Mouse (Mus musculus): ENCODE measurements at regions not wholly inside any gene's neighbourhood (a gene's known extent, or its start where the extent isn't known, plus 50 kb on each side); places are given as distances from the start of the nearest gene placed in this dataset.
"Not testable (repeated sequence)": the region's sequence is repeated elsewhere in the genome, so short reads cannot be mapped to it uniquely, and the experiment has no call there.

DNA sequence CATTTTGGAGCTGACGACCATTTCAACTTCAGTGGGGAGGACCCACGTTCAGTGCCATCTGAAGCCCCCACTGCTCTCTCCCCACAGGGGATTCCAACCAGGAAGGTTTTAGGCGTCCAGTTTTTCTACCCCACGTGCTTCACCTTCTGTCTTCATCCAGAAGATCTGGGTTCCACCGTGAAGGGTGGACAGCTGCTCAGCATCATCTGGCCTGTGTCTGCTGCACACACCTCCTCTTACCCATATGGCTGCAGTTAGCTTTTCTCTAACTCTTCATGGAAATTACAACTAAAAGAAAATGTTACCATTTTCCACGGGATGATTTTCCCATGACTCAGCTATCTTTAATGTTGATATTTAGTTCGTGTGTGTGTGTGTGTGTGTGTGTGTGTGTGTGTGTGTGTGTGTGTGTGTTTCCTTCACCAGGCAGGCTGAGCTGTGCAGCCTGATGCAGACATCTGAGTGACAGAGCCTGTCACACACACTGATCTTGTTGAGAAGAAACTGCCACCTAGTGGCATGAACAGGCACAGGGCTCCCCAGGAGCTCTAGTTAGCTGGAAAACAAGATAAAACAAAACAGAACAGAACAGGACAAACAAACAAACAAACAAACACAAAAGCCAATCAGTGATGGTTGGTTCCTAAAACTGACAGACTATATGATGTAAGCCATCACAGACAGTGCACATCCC, 107.5 kb upstream of the Rasgrp1 start:
- no peak for DNase-seq

DNA sequence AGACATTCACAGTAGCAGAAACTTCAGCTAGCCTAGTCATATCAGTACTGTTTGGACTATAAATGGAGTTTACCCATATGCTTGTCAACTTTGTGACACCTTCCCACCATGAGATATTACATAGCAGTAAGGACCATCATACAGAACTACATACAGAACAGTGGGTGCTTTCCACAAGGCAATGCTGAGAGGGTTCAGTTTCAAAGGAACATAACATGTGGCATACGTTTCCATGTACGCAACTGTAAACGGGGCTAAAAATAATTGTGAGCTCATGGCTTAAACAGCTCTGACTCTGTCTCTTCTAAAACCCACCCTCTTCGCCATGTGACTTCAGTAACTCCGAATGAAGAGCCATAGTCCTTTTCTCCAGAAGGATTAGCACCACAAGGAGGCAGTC, 109.0 kb upstream of the Rasgrp1 start:
- no peak for DNase-seq

DNA sequence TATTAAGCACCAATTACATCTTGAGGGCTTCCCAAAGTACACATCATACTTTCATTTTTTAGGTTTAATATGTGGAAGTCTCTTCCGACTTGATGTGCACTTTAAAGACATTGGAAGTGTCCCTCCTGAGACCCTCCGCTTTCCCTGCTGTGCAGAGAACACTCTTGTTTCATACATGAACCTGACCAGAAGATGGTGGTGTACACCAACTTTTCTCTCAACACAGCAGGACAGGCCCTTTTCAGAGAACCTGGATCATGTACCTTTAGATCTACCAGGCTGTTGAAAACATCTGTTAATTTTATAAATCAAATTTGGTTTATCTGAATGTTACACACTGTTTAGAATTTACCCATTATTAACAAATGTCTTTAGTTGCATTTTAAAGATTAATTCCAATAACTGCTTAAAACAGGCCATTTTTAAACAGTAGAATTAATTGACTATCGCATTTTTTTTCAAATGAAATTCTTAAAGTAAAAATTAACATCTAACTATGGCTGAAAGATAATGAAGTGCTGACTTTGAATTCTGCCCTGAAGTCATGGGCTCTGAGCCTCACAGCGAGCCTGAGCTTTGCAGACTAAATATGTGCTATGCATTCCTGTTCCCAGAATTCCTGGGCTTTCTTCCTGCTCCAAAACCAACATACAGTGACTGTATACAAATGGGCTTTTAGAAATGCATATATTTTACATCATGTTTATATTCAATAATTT, 112.4 kb upstream of the Rasgrp1 start:
- DNase-seq = no peak

DNA sequence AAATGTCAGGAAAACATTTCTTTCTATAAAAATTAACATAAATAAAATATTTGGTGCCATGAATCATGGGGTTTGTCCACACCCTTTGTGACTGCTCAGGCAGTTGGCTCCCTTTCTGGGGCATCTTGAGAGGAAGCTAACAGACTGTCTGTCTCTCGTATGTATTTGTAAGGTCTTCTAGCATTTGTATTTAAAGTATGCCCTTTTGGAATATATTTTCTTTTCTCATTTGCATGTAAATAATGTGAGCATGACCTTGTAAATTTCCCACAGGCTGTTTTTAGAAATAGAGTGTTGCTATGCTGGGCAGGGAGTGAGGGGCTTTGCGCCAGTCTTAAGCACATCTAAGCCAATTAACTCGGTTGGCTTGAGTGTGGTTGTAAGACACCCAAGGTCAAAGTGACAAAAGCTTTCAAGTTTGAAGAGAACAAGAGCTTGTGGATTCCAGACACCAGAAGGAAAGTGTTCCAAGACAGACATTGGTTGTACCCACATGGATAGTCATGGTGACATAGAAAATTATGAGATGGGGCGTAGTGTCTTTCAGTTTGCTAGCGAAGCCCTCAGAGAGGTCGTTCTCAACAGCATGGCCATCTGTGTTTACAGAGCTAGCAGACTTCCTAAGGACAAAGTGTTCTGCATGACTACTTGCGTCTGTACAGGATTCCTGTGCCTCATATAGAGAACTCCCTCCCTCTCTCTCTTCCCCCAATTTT, 113.1 kb upstream of the Rasgrp1 start:
- DNase-seq = no peak

DNA sequence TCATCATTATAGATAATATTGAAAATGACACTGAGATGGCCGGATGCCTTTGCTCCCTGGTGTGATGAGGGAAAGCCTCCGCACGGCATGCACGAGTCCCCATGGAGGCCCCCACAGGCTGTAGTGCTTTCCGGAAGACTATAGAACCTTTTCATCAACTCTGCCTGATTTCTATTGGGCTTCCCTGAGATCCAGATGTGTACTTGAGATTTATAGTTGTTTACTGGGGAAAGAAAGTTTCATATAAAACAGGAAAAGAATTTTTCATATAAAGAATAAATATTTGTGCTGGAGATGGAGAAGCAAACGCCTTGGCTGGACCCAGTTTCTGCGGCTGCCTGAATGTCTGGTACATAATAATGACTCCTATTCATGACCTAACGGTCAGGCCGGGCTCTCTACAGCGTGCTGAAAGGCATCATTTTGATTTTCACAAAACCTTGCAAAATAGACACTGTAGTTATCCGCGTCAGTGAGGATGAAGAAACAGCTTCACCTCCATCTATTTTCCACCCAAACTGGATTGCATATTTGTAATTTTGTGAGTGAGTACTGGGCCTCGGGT, 113.7 kb upstream of the Rasgrp1 start:
- DNase-seq = no peak

DNA sequence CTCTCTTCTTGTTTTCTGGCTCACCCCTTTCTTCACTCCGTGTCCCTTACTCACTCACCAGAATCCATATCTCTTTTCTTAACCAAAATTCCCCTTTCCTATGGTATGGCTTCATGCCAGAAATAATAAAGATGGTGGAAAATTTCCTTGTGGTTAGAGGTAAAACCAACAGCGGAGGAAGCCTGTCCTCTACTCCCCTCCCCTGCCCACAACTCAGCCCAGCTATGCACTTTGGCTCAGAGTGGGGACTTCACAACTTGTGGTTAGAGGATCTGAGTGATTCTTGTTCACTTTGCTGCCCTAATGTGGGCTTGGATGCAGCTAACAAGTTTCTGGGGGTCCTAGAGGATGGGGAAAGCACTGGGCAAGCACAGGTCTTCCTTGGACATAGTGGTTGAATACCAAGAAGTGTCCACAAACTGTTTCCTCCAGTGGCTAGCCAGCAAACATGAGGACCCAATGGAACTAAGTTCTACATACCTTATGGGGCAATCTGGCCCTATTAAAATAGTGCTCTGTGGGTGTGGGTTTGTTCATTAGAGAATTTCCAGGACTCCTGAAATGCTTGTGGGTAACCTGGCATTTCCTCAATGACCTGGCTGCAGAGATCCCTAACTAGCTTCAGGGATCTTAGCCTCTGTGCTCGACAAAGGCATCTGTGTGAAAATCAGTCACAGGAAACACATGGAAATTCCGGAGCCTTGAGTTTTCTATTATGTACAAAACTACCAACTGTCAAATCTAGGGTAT, 118.9 kb upstream of the Rasgrp1 start:
- DNase-seq = no peak

DNA sequence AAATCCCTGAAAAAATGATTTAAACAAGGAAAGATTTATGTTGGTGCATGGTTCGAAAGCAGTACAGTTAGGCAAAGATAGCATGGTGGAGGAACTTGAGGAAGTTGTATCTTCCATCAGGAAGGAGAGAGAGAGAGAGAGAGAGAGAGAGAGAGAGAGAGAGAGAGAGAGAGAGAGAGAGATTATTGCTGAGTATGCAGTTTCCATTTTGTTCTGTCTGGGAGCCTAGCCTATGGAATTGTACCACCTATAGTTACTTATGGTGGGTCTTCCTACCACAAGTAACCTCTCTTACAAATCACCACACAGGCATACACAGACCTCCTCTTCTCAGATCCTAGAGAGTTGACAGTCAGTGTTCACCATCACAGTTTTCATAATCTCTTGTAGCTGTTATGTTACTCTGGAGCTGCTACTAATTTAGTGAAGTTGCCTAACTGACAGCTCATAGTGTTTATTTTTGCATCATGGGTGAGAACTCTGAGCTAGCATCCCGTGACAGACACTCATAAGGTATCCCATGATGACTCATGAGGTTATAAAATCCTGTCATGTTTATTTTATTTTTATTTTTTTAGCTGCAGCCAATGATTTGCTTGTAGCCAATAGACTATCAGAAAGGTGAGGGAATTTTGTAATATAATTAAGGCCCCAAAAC, 132.2 kb upstream of the Rasgrp1 start:
- no peak for DNase-seq

DNA sequence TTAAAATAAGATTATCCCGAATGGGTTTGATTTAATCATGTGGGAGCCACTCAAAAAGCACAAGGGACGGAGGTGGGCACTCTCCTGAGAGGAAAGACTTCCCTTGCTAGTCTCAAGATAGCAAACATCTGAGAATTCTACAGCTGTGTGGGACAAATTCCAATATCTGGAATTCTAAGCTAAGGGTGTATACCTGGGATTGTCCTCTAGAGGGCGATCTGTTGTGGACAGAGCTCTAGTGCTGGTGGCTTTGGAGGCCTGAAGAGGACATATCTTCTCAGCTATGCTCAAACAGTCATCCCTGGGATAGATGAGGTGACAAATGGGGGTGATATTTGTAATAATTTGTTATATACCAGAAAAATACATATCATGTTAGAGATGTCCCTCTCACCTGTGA, 132.8 kb upstream of the Rasgrp1 start:
- DNase-seq = no peak

DNA sequence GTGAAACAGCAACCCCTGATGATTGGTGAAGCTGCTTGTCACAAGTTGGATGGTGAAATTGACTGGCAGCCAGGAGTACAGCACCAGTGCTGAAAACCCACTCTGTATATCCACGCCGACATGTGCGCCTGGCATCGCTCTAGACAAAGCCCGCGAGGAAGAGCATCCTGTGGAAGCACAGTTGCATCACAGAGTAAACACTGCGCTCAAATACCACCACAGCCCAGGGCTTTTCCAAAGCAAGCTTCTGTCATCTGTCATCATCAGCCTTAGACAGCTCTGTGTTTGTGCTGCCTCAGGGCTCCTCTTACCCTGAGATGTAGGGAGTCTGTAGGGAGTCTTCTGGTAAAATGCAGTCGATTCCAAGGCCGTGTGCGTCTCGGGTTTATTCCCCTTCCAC, 134.7 kb upstream of the Rasgrp1 start:
- not testable (repeated sequence) for DNase-seq

DNA sequence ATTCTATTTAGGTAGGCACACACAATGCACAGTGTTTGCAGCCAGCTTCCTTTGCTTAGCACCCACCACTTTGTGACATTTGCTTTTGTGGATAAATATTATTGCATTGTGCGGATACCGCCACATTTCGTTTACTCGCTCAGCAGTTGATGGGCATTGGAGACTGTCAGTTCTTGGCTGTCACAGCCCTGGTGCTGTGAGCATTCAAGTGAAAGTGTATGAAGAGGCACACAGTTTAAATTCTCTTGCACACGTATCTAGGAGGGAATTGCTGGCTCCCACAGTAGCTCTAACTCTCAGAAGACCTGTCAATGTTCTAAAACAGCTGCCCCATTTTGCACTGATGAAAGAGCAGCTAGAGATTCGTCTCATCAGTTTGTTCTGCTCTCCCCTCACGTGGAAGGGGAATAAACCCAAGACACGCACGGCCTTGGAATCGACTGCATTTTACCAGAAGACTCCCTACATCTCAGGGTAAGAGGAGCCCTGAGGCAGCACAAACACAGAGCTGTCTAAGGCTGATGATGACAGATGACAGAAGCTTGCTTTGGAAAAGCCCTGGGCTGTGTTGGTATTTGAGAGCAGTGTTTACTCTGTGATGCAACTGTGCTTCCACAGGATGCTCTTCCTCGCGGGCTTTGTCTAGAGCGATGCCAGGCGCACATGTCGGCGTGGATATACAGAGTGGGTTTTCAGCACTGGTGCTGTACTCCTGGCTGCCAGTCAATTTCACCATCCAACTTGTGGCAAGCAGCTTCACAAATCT, 136.6 kb upstream of the Rasgrp1 start:
- not testable (repeated sequence) for DNase-seq

DNA sequence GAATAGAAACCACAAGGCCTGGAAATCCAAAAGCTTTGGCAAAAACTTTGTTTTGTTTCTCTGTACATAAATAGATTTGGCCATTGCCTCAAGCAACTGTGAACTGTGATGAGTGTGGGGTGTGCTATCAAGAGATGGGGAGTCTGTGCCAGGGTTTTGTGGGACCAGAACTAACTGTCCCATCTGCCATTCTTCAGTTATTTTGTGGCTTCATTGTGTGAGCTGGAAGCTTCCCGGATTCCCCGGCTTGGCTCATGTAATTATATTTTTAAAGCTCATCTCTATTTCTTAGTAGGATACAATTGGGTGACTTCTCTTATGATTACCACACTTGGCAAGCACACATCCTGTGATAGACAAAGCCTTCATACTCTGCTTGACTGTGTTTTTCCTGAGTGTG, 143.6 kb upstream of the Rasgrp1 start:
- no peak for DNase-seq

DNA sequence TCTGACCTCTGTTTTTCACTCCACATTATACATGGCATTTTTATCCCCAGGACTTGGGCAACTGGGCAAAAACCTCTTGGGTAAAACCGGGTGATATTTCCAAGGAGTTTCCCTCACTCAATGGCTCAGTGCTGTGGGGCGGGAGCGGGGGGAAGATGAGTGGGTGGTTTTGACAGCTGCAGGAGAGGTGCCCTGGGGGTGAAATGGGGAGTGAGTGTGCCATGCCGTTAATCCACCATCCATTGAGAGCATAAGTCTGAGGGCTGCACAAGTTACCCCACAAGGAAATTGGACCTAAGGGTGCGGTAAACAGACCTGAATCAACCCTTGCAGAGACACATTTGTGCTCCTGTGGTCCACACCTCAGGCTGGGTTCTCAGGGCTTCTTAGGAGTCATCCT, 155.8 kb upstream of the Rasgrp1 start:
- DNase-seq = no peak

DNA sequence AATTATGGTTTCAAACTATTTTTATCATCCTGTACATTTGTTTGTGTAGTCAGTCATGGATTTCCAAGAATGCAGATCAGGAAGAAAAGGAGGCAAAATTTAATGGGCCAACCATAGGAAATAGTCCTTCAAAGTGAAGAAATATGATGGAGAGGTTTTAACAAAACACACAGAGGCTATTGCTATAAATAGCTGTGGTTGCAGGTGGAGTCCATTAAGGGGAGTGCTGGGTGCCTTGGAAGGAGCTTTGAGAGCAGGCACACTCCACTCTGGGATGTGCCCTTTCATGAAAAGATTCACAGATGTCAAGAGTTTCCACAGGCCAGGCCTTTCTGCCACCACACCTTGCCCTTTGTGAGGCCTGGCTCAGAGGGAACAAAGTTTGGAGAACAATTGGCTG, 159.8 kb upstream of the Rasgrp1 start:
- DNase-seq = no peak

DNA sequence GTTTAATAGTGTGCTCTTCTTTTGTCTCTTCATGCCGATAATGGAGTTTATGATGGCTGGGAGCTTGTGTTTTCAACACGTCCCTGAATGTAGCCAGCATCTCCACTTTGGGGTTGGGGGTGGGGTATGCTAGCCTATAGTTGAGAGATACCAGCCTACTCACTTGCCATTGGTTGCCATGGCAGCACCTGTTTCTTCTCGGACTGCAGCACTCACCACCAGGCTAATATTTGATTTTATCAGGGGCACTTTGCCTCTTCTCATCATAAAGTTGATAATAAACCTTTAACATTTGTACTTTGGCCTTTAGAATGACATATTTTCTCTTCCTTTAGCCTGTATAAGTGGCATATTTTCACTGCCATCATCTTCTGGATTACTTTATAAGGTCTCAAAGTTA, 168.9 kb upstream of the Rasgrp1 start:
- no peak for DNase-seq

DNA sequence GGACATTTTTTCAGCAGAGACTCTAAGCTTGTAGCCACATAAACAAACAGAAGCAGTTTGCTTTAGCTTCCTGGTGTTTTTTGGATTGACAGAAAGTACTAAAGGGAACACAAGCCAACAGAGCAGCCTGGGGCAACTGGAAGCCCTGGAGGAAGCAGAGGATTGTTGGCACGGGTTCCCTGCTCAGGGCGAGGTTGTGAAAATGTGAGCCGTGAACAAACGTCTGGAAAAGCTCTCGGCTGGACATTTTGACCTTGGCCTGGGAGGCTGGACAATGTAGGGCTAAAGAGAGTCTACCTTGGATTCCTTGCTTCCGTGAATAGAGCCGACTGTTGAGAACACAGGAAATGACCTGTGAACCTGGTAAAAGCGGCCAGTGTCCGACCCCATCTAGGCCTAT, 169.8 kb upstream of the Rasgrp1 start:
- peak; percentile 17 for DNase-seq

DNA sequence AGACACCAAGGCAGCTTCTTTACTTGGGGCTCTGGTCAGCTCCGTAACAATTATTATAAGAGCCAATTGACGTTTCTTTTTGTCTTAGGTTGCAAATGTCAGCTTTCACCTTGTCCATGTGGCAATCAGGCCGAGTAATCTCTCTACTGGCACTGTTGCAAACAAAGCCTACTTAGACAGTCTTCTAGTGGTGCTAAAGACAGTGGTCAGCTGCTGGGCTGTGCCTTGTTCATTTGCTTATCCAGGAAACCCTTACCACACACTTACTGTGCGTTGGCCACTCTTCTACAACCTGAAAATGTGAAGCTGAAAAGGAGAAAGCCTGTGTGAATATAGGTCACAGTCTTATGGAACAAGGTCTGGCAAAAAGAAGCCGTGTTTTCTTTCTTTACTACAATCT, 181.6 kb upstream of the Rasgrp1 start:
- DNase-seq = no peak

DNA sequence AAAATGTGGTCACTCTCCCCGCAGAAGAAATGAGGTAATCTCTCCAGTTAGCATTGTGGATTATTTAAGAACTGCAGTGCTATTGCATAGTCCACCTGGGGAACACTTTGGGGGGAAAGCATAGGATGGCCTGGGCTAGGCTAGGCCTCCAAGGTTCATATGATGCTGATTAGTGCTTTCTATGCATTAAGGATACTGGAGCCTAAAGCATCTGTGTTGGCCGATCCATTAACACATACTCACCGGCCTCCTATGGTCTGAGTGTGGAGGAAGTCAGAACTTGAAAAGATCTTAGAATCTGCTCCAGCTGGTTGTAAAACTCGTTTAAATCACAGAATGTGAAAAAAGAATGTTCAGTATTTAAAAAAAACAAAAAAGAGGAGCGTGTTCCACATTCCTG, 196.1 kb upstream of the Rasgrp1 start:
- DNase-seq = no peak

DNA sequence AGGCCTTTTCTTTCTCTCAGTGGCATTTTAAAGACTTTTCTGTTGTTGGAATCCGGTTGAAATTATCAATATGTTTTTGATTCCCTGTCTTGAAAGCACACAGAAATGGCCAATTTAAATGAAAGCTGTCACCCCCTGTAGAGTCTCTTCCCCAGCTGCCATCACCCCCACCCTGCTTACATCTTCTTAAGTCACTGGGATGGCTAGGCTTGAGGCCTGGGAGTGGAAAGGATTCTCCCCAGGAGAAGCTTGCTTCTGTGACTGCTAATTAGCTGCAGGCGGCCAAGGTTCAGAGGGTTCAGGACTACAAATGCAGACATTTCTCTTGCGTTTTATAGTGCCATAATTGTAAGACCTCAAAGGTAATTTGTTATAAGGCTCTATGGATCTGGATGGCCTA, 196.5 kb upstream of the Rasgrp1 start:
- no peak for DNase-seq

DNA sequence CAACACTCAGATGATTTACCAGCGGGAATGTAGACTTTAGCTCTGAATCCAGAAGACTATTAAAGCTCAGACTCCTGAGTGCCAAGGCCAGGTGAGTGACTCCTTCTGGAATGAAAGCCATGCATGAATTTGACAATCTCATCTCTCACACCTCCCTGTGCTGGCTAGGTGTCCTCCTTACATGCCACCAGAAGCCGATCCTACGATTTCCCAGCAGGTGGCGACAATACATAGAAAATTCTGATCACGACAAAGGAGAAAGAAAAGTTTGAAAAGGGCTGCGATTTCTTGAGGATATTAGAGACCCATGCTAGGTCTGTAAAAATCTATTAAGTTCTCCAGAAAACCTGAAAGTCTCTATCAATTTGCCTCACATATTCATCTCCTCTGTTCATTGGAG, 198.7 kb upstream of the Rasgrp1 start:
- DNase-seq = peak; percentile 43

DNA sequence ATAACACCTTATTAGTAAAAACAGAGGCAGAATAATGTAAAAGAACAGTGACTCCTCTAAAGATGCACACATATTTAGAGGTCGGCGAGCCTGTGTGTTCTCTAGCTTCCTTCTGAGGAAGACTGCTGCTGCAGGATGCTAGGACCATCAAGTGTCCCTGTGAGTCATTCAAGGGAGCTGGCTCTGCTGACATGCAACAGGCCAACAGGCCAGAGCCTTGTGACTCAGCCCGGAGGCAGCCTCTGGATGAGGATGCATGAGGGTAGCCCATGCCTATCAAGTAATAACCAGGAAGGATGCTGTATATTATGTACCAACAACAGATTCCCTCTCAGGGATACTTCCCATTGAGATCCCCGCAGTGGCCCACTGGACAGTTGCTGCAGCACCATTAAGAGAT, 199.5 kb upstream of the Rasgrp1 start:
- DNase-seq = peak; percentile 11

DNA sequence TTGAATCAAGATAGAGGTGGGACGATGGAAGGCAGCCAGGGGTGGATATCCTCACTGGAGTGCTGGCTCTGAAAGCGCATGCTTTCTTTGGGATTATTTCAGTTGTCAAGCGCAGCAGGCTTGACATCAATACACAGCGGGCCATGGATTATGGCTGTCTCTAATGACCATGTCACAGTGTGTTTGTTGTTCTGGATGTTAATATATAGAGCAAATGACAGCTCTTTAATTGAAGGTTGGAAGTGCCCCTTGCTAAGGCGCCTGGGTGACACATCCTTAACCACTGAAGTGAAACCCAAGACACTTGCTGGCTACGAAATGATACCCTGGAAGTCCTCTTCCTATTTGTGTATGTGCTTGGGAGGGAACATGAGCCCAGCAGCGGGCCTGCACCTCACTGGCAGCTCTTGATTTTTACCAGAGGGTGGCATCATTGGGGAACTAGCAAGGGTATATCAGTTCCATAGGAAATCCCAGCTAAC, 200.5 kb upstream of the Rasgrp1 start:
- no peak for DNase-seq

All from adrenal gland, adult 8-10 months (tissue).